Mouse (Mus musculus) ES-E14 (cell line): ENCODE measurements around the gene Npl. TPM values are rescaled to one million over a fixed set of nuclear protein-coding genes. Genes with fewer than 3 reads are reported as not detected.

Experiments used
- DNase-seq: peaks from one replicate; pipeline ENCODE4 v3.0.0-alpha.2; 2013; ENCODE audit warnings: low read depth, low spot score
- H3K27ac ChIP-seq: 2 replicates; pipeline ENCODE4 v1.5.1; 2012; ENCODE audit warnings: low read depth, mild to moderate bottlenecking, low read length, moderate library complexity, mixed read lengths; ENCODE audit not compliant: poor library complexity, insufficient read depth, severe bottlenecking
- H3K36me3 ChIP-seq: 2 replicates; pipeline ENCODE4 v1.6.1; 2012; ENCODE audit warnings: mild to moderate bottlenecking, low read length, moderate library complexity, mixed read lengths; ENCODE audit not compliant: control insufficient read depth, poor library complexity, insufficient read depth, severe bottlenecking
- H3K4me1 ChIP-seq, 2 experiments: fragments of 150-350 bp in 1 of 2; sonication (generic) in 1 of 2; 2 replicates each; pipeline ENCODE4 v1.6.1; 2012; ENCODE audit warnings: low read length in 2 of 2, mild to moderate bottlenecking in 1 of 2, mixed read lengths in 1 of 2; ENCODE audit not compliant: control insufficient read depth in 2 of 2, insufficient read depth in 2 of 2, poor library complexity in 1 of 2
- H3K4me3 ChIP-seq, 2 experiments: fragments of 150-350 bp in 1 of 2; sonication (generic) in 1 of 2; 2 replicates each; pipeline ENCODE4 v1.5.1; 2012; ENCODE audit warnings: low read length in 2 of 2, low read depth in 1 of 2, mild to moderate bottlenecking in 1 of 2, mixed read lengths in 1 of 2; ENCODE audit not compliant: insufficient read depth in 1 of 2, poor library complexity in 1 of 2, severe bottlenecking in 1 of 2
- H3K9ac ChIP-seq: 2 replicates; pipeline ENCODE4 v1.6.1; 2012; ENCODE audit warnings: low read depth, mild to moderate bottlenecking, low read length, mixed read lengths; ENCODE audit not compliant: poor library complexity, insufficient read depth, severe bottlenecking
- H3K9me3 ChIP-seq: fragments of 150-350 bp; sonication (generic); 2 replicates; pipeline ENCODE4 v1.6.1; 2012; ENCODE audit warnings: low read depth, mild to moderate bottlenecking, low read length; ENCODE audit not compliant: control insufficient read depth, insufficient read depth
- CHD2 ChIP-seq: IDR thresholded peaks from 2 replicates; pipeline ENCODE4 v1.6.1; 2014; ENCODE audit warnings: mild to moderate bottlenecking, low read depth, low read length, inconsistent platforms
- HCFC1 ChIP-seq: IDR thresholded peaks from 2 replicates; pipeline ENCODE4 v1.6.1; 2012; ENCODE audit warnings: low read length, inconsistent platforms, borderline replicate concordance; ENCODE audit not compliant: insufficient read depth
- MAFK ChIP-seq: IDR thresholded peaks from 2 replicates; pipeline ENCODE4 v1.6.1; 2014; ENCODE audit warnings: mild to moderate bottlenecking, low read depth, low read length, inconsistent platforms; ENCODE audit not compliant: insufficient read depth
- ZC3H11A ChIP-seq: IDR thresholded peaks from 2 replicates; pipeline ENCODE4 v1.6.1; 2012; ENCODE audit warnings: low read depth, mild to moderate bottlenecking, inconsistent platforms, low read length, borderline replicate concordance
- ZNF384 ChIP-seq: IDR thresholded peaks from 2 replicates; pipeline ENCODE4 v1.6.1; 2012; ENCODE audit warnings: low read depth, low read length, inconsistent platforms
- in situ Hi-C, 2 experiments: fragments of 600-800 bp; cut with MboI; formaldehyde crosslinking; loops; one replicate each; pipeline ENCODE4 v1.15.1; 2025; ENCODE audit warnings: low sequenced_read_pairs in 2 of 2, inconsistent platforms in 1 of 2; ENCODE audit not compliant: unreplicated experiment in 2 of 2
- total RNA-seq: library from RNA; depleted of rRNA; stranded (reverse); fragments of 300-350 nt; gene quantifications from 2 replicates; pipeline ENCODE4 v1.2.3, GENCODE M21; 2012; rRNA removed

Npl gene
- total RNA-seq, 1 experiment: 15.6 TPM

DNA sequence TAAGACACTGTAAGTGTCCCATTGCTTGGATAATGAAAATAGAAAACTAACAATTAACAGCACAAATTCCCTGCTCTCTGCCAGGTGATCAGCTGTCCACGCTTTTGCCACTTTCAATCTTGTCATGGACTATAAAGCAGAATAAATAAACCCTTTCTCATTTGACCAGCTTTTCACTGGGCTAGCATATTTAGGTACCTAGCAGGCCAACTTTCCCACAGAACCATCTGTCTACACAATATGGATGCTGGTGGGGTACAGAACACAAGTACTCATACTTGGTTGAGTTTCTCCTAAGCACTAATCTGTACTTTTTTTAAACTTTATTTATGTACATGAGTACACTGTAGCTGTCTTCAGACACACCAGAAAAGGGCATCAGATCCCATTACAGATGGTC, 70.5 kb downstream of the Npl start:
- H3K27ac ChIP-seq: no peak overlapping the region
- H3K9me3 ChIP-seq: no peaks in the 10 kb centered on the region
- TF ChIP-seq ZC3H11A: no peak
- TF ChIP-seq ZNF384: no peak
- no peak for TF ChIP-seq MAFK
- TF ChIP-seq HCFC1: no peak
- TF ChIP-seq CHD2: no peak
- no peak for DNase-seq
- peaks cover 0 to 8% of the 10 kb centered on the region in 2 experiments; a peak in 1 of 4 replicates for H3K4me1 ChIP-seq
- no peak overlapping the region for H3K9ac ChIP-seq
- H3K36me3 ChIP-seq: peaks cover 42% of the 10 kb centered on the region
- in situ Hi-C loops: no loop called here
- H3K4me3 ChIP-seq: no peak overlapping the region

DNA sequence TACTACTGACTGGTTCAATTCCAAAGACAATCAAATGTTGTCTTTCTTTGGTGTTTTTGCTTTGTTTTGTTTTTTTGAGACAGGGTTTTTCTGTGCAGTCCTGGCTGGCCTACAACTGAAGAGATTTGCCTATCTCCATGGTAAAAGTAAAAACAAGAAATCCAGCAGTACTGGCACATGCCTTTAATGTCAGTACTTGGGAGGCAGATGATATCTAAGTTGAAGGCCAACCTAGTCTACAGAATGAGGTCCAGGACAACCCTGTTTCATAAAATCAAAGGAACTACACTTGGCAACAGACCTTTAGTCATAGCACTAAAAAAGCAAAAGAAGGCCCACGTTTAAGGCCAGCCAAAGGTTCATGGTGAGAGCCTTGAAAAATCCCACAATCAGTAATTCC, 88.0 kb downstream of the Npl start:
- DNase-seq: no peak
- peaks cover 45% of the 10 kb centered on the region for H3K36me3 ChIP-seq
- TF ChIP-seq CHD2 (no peak), MAFK (no peak), ZC3H11A (no peak), HCFC1 (no peak), ZNF384 (no peak)
- no peaks in the 10 kb centered on the region for H3K9me3 ChIP-seq
- no peak overlapping the region for H3K27ac ChIP-seq
- in situ Hi-C loops: no loop called here
- no peak overlapping the region for H3K9ac ChIP-seq
- H3K4me1 ChIP-seq: peaks cover 0 to 2% of the 10 kb centered on the region in 2 experiments; a peak in 2 of 4 replicates
- H3K4me3 ChIP-seq: no peak overlapping the region

DNA sequence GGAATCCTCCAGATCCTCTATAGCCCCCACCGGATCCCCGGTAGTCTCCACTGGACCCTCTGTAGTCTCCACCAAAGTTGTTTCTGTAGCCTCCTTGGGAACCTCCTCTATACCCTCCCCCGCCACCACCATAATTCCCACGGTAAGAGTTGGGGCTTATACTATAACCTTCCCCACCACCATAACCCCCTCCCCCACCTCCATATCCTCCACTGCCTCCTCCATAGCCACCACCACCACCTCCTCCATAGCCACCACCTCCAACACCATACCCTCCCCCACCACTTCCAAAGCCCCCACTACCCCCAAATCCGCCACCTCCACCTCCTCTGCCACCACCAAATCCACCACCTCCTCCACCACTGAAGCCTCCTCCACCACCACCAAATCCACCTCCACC, 93.7 kb downstream of the Npl start:
- peaks cover 0 to 7% of the 10 kb centered on the region in 2 experiments; a peak in 2 of 4 replicates for H3K4me1 ChIP-seq
- in situ Hi-C loops: loop anchor here in 1 of 2 experiments (10.0 kb wide), 1 partner anchor 601 kb away; no protein-coding TSS in a partner anchor
- TF ChIP-seq MAFK (no peak), CHD2 (no peak), HCFC1 (no peak), ZC3H11A (no peak), ZNF384 (no peak)
- DNase-seq: no peak
- no peak overlapping the region for H3K9ac ChIP-seq
- H3K9me3 ChIP-seq: no peaks in the 10 kb centered on the region
- H3K4me3 ChIP-seq: no peak overlapping the region
- peaks cover 35% of the 10 kb centered on the region for H3K36me3 ChIP-seq
- H3K27ac ChIP-seq: no peak overlapping the region; the same call in 1 of the 2 replicates

DNA sequence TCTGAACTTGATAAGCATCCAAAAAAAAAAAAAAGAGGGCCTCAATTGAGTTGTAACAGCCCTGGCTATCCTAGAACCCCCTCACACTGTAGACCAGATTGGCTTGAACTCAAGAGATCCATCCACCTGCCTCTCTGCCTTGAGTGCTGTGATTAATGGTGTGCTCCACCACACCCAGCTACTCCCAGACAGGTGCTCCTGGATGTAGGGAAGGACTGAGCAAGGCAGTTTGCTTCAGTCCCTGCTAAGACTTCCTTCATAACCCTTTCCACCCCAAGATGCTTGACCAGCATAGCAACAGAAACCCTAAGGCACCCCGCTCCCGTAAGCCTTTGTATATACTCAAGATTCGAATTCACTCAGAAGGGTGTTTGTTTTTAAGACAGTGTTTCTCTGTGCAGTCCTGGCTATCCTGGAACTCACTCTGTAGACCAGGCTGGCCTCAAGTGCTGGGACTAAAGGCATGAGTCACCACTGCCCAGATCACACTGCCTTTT, 96.7 kb downstream of the Npl start:
- Histone ChIP-seq H3K4me1 (peaks cover 0 to 5% of the 10 kb centered on the region in 2 experiments; a peak in 1 of 4 replicates), H3K9me3 (no peaks in the 10 kb centered on the region), H3K9ac (no peak overlapping the region), H3K36me3 (peaks cover 14% of the 10 kb centered on the region), H3K4me3 (no peak overlapping the region), H3K27ac (0 out of 2 replicates have a peak overlapping the region, but pooled peaks have one; percentile 24)
- TF ChIP-seq CHD2: no peak
- no peak for TF ChIP-seq MAFK
- TF ChIP-seq ZNF384: peak; percentile 43; the same call in 1 of the 2 replicates
- TF ChIP-seq ZC3H11A: no peak
- no peak for TF ChIP-seq HCFC1
- DNase-seq: peak; percentile 28
- in situ Hi-C loops: loop anchor here in 1 of 2 experiments (10.0 kb wide), 1 partner anchor 598 kb away; no protein-coding TSS in a partner anchor

Other genes starting within 250 kb of the Npl start
- 313 and 410 TPM in 2 replicates for gene Lamc1, start 217.3 kb downstream of the Npl start, total RNA-seq
- 2.3 and 3.1 TPM in 2 replicates for gene Shcbp1l, start 124.9 kb downstream of the Npl start, total RNA-seq
- 142 and 160 TPM in 2 replicates for gene Dhx9, start 62.4 kb downstream of the Npl start, total RNA-seq
- 0.26 and 0.31 TPM in 2 replicates for gene Rgs8, start 103.0 kb upstream of the Npl start, total RNA-seq
- 4.5 and 8.6 TPM in 2 replicates for gene Rgs16, start 190.3 kb upstream of the Npl start, total RNA-seq
- 0.11 TPM in 1 of 2 replicates, not detected in the other for gene Rnasel, start 199.4 kb upstream of the Npl start, total RNA-seq